Mouse (Mus musculus): ENCODE results near the gene Aars.
A peak's percentile ranks its signal among the peaks of the same experiment; 100 is the strongest.
"Not testable (repeated sequence)": the region's sequence is repeated elsewhere in the genome, so short reads cannot be mapped to it uniquely, and the experiment has no call there.

The Aars gene

DNA sequence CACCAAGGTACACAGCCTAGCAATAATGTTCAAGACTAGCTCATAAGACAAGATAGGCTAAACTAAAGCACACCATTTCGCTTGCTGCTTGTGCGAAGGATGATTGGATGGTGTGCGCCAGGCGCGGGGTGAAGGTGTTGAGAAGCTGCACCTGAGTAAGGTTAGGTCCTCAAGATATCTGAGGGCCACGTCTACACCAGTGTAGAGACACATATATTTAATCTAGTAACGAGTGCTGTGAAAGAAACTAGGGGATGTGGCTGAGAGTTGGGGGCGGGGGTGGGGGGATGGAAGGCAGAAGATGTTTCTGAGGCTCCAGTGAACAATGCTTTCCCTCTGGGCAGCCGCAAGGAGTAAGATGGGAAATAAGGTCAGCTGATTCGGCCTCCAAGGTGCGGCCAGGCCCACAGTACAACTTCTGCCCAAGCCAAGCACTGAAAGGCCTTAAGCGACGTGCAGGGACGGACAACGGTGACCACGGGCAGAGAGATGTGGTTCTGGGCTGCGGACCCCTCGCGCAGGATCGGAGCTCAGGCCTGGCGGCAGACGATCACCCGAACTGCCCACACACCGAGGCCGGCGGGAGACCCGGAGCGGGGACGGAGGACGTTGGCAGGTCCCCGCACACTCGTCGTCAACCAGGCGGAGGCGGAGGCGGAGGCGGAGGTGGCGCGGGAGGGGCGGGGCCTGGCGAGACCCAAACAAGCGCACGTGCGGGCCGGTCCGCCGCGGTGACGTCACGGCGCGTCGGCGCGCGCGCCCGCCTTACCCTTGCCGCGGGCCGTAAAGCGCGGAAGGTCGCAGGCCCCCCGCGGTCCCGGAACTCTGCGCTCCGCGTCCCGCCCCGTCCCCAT is 61.1 kb downstream of the Aars start, which contains the start of gene Pdpr:
Gene Pdpr (plus strand): TSS at position 766 of the 854 bp plus-strand sequence.
- DNase-seq (ENCODE audit: low spot score) = peak; percentile 79

DNA sequence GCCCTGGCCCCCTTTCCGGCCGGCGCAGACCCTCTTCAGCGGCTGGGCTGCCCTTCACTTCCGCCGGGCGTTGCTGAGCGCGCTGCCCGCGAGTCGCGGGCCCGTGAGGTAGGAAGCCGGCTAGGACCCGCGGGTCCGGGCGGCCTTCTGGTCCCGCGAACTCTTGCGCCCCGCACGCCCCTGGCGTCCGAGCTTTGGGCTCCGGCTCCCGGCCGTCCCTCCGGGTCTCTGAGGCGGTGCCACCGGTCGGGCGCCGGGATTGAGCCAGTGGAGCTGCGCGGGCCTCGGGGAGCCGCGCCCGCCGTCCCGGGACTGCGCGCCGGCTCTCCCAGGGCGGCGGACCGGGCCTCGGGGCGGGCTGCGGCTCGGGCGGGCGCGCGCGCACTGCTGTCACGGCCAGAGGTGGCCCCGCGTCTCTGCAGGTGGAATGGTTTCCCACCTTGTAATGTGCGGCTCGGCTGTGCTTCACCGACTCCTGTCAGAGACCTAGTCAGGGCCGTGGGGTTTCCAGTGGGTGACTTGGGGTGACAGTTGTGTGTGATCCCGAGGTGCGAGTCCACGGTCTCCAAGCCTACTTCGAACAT is 61.9 kb downstream of the Aars start:
- DNase-seq (ENCODE audit: low spot score) = not testable (repeated sequence)
